Mouse (Mus musculus): ENCODE data around the gene Tlr4. TPM values are rescaled to one million over a fixed set of nuclear protein-coding genes. Genes with fewer than 3 reads are reported as not detected.

Tlr4 gene
- polyA plus RNA-seq (2015; fragmentation: Nextera tagmentation; extraction: Ambion mirVana) = 3.4 and 3.6 TPM in 2 replicates

GRCm38 (mm10) chr4:66827463-66828162, at the start of gene Tlr4:
Gene Tlr4 (plus strand): TSS chr4:66827584.
- no peaks in the 10 kb centered on the region for H3K4me1 ChIP-seq (replicated peaks; ENCODE audit: control insufficient read depth, insufficient read depth)
- peak within 1 kb of the TSS; percentile 59 for H3K4me2 ChIP-seq (replicated peaks; ENCODE audit: low read depth)
- peak within 1 kb of the TSS; percentile 42 for H3K4me3 ChIP-seq (ENCODE audit: low read depth, low read length)
- peak within 1 kb of the TSS; percentile 61 for H3K9ac ChIP-seq (ENCODE audit: low read length)
- H3K9me3 ChIP-seq (ENCODE audit: control insufficient read depth, low read length) = no peaks in the 10 kb centered on the region
- peak; percentile 68 for DNase-seq (ENCODE audit: low spot score)
- peak; percentile 74 for ATAC-seq (ENCODE audit: low FRiP score, low TSS enrichment)
- 15% methylated on average over 11 of the region's 11 CpGs for WGBS
- H3K36me3 ChIP-seq (ENCODE audit: control insufficient read depth, insufficient read depth, low read length) = no peaks in the 10 kb centered on the region
- no peaks in the 10 kb centered on the region for H3K27me3 ChIP-seq (ENCODE audit: control insufficient read depth, insufficient read depth, low read length)
- H3K27ac ChIP-seq (replicated peaks) = peak within 1 kb of the TSS; percentile 88
- TF ChIP-seq CTCF (IDR thresholded peaks at IDR 0.05; ENCODE audit: low read depth) (no peak), EP300 (optimal IDR thresholded peaks at IDR 0.05) (no peak)

- no peaks in the 10 kb centered on the region for H3K36me3 ChIP-seq (ENCODE audit: control insufficient read depth, insufficient read depth, low read length)
- H3K4me3 ChIP-seq (ENCODE audit: low read depth, low read length) = no peak overlapping the region
- WGBS = 55% methylated on average over 2 of the region's 2 CpGs
- H3K27ac ChIP-seq (replicated peaks) = no peak overlapping the region
- H3K9me3 ChIP-seq (ENCODE audit: control insufficient read depth, low read length) = no peaks in the 10 kb centered on the region
- TF ChIP-seq CTCF (IDR thresholded peaks at IDR 0.05; ENCODE audit: low read depth) = no peak
- no peak for TF ChIP-seq EP300 (optimal IDR thresholded peaks at IDR 0.05)
- H3K27me3 ChIP-seq (ENCODE audit: control insufficient read depth, insufficient read depth, low read length) = no peaks in the 10 kb centered on the region
- no peak for ATAC-seq (ENCODE audit: low FRiP score, low TSS enrichment)
- DNase-seq (ENCODE audit: low spot score) = no peak
- no peak overlapping the region for H3K9ac ChIP-seq (ENCODE audit: low read length)
- H3K4me2 ChIP-seq (replicated peaks; ENCODE audit: low read depth) = no peak overlapping the region
- no peaks in the 10 kb centered on the region for H3K4me1 ChIP-seq (replicated peaks; ENCODE audit: control insufficient read depth, insufficient read depth)
These were observed 33.1 kb upstream of the Tlr4 start for GRCm38 (mm10) chr4:66794283-66794682.

- H3K4me1 ChIP-seq (replicated peaks; ENCODE audit: control insufficient read depth, insufficient read depth) = no peaks in the 10 kb centered on the region
- H3K4me3 ChIP-seq (ENCODE audit: low read depth, low read length) = no peak overlapping the region
- TF ChIP-seq CTCF (IDR thresholded peaks at IDR 0.05; ENCODE audit: low read depth) (no peak), EP300 (optimal IDR thresholded peaks at IDR 0.05) (no peak)
- H3K36me3 ChIP-seq (ENCODE audit: control insufficient read depth, insufficient read depth, low read length) = no peaks in the 10 kb centered on the region
- 94% methylated on average over 2 of the region's 2 CpGs for WGBS
- ATAC-seq (ENCODE audit: low FRiP score, low TSS enrichment) (no peak), DNase-seq (ENCODE audit: low spot score) (no peak)
- H3K27ac ChIP-seq (replicated peaks) = no peak overlapping the region
- no peak overlapping the region for H3K4me2 ChIP-seq (replicated peaks; ENCODE audit: low read depth)
- no peaks in the 10 kb centered on the region for H3K27me3 ChIP-seq (ENCODE audit: control insufficient read depth, insufficient read depth, low read length)
- H3K9ac ChIP-seq (ENCODE audit: low read length) = no peak overlapping the region
- no peaks in the 10 kb centered on the region for H3K9me3 ChIP-seq (ENCODE audit: control insufficient read depth, low read length)
These were observed 30.7 kb upstream of the Tlr4 start for GRCm38 (mm10) chr4:66796683-66797082.

- Histone ChIP-seq H3K4me3 (ENCODE audit: low read depth, low read length) (no peak overlapping the region), H3K36me3 (ENCODE audit: control insufficient read depth, insufficient read depth, low read length) (no peaks in the 10 kb centered on the region), H3K27me3 (ENCODE audit: control insufficient read depth, insufficient read depth, low read length) (no peaks in the 10 kb centered on the region), H3K27ac (replicated peaks) (no peak overlapping the region), H3K9me3 (ENCODE audit: control insufficient read depth, low read length) (no peaks in the 10 kb centered on the region), H3K9ac (ENCODE audit: low read length) (no peak overlapping the region), H3K4me1 (replicated peaks; ENCODE audit: control insufficient read depth, insufficient read depth) (no peaks in the 10 kb centered on the region), H3K4me2 (replicated peaks; ENCODE audit: low read depth) (no peak overlapping the region)
- WGBS = 53% methylated on average over 4 of the region's 4 CpGs
- no peak for ATAC-seq (ENCODE audit: low FRiP score, low TSS enrichment)
- TF ChIP-seq CTCF (IDR thresholded peaks at IDR 0.05; ENCODE audit: low read depth) (no peak), EP300 (optimal IDR thresholded peaks at IDR 0.05) (no peak)
- DNase-seq (ENCODE audit: low spot score) = no peak
These were observed 22.7 kb upstream of the Tlr4 start for GRCm38 (mm10) chr4:66804552-66805301.

- no peak for DNase-seq (ENCODE audit: low spot score)
These were observed 21.6 kb upstream of the Tlr4 start for GRCm38 (mm10) chr4:66805747-66806146.

More at GRCm38 (mm10) chr4:66805747-66806146, 21.6 kb upstream of the Tlr4 start:
- TF ChIP-seq CTCF (IDR thresholded peaks at IDR 0.05; ENCODE audit: low read depth) (no peak), EP300 (optimal IDR thresholded peaks at IDR 0.05) (no peak)
- Histone ChIP-seq H3K9ac (ENCODE audit: low read length) (no peak overlapping the region), H3K27ac (replicated peaks) (no peak overlapping the region), H3K4me1 (replicated peaks; ENCODE audit: control insufficient read depth, insufficient read depth) (no peaks in the 10 kb centered on the region), H3K4me3 (ENCODE audit: low read depth, low read length) (no peak overlapping the region), H3K36me3 (ENCODE audit: control insufficient read depth, insufficient read depth, low read length) (no peaks in the 10 kb centered on the region), H3K4me2 (replicated peaks; ENCODE audit: low read depth) (no peak overlapping the region), H3K9me3 (ENCODE audit: control insufficient read depth, low read length) (no peaks in the 10 kb centered on the region), H3K27me3 (ENCODE audit: control insufficient read depth, insufficient read depth, low read length) (no peaks in the 10 kb centered on the region)
- ATAC-seq (ENCODE audit: low FRiP score, low TSS enrichment) = no peak

All from stomach, postnatal 0 days (tissue).